Mouse (Mus musculus): ENCODE measurements around the gene Rps9.
"Not testable (repeated sequence)": the region's sequence is repeated elsewhere in the genome, so short reads cannot be mapped to it uniquely, and the experiment has no call there.

Rps9 gene

DNA sequence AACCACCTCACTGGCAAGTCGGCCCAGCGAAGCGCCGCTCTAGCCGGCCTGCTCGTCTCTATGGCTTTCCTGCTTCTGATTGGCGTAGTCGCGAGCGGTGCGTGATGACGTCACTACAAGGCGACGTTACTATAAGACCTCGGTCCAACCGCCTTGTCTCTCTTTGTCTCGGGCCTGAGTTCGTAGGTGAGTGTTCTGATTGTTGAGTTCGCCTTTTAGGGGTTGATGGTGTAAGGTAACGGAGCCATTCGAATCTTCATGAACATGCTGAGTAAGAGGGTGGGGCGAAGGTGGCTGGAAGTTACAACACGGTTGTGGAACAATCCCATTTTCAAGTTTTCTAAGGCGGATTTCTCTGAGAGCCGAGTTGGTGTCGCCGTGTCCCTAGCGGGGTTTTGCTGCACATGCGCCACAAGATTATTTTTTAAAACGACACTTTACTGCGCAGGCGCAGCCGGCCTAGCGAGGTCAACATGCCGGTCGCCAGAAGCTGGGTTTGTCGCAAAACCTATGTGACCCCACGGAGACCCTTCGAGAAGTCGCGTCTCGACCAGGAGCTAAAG is at the start of gene Rps9:
Rps9 (plus strand) TSS at position 115 of the 563 bp plus-strand sequence.
- DNase-seq (ENCODE audit: low read depth): peak; percentile 91

DNA sequence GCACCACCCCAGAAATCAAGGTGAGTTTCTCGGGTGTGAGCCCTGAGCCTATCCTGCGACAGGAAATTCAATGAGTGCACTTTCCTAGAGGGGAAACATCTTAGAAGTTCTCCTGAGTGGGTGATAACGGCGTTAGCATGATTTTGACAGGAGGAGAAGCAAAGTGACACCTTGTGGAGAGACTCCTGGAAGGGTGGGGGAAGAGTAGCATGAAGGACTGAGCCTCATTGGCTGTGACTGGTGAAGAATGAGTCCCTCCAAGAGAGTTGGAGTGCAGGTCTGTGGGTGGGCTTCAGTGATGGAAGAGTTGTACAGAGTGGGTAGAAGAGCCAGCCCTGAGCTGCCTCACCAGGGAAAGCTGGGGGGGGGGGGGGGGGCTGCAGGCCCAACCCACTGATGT is 46.8 kb upstream of the Rps9 start:
- no peak for DNase-seq (ENCODE audit: low read depth)

DNA sequence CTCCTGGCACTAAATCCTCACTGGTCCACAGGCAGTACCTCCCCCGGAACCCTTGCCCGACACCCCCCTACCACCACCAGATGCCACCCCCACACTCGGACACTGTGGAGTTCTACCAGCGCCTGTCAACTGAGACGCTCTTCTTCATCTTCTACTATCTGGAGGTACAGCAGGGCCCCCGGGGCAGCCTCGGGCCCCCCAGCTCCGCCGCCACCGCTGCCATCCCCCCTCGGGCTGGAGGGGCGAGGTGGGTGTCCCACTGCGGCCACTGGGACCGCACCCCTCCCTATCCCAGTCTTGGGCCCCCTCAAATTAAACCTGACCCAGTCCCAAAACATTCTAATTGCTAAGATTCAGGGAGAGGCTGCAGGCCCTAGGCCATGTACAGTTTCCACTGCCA is 45.2 kb upstream of the Rps9 start:
- DNase-seq (ENCODE audit: low read depth): no peak

DNA sequence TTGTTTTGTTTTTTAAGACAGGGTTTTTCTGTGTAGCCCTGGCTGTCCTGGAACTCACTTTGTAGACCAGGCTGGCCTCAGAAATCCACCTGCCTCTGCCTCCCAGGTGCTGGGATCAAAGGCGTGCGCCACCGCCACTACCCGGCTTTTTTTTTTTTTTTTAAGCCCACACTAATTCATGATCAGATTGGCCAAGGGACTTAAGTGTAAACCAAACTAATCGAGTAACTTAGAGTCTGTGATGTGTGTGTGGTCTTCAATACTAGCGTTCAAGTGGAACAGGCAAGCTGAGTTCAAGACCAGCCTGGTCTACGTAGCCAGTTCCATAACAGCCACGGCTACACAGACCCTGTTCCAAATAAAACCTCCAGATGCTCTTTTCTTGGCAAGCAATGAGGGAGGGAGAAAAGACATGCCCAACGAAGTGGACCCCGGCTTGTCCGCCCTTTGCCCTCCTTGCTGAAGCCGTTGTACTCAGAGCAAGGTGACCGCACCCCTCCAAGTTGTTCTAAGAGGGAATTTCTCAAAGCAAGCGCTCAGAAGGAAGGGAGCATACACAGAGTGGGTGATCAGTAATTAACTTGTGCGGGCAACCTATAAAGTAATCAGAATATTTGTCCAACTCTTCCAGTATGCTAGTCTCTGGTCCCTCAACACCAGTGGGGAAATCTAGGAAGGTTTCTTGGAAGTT is 39.1 kb upstream of the Rps9 start:
- DNase-seq (ENCODE audit: low read depth): no peak

DNA sequence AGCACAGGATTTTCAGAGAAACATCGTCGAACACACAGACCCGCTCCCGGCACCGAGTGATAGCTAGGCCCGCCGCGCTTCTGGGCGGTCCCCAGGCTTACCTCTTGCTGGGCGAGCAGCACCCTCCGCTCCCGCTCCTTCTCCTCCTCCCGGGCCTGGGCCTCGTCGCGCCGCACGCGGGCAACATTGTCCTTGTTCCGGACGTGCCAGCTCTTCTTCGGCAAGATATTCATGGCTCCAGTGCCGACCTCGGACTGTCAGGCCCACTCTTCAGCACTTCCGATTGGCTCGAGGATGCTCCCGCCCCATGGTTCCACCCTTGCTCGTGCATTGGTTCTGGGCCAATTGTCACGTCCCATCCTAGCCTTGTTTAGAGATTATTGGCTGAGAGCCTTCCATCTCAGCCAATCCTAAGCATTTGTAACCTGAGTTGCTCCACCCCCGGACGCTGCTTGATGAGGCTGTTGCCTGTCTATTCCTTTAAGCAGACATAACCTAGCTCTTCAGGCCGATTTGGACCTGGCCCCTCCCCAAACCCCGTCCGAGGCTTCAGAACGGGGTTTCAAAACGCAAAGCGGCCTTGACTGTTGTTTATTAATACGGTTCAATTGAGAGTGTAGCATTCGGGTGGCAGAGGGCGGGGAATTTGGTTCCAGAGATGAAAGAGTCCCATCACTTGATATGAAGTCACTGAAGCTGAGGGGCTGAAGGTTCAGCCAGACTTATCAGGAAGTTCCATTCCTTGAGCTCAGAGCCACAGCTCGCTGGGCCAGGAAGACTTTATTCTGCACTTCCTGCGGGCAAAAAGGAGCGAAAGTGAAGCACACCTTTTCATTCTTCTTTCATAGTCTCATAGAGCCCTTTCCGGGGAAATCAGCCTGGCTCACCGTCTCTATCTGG is 38.3 kb upstream of the Rps9 start, which contains the start of gene Leng1:
Leng1 (minus strand) TSS at position 626 of the 900 bp plus-strand sequence.
- peak; percentile 96 for DNase-seq (ENCODE audit: low read depth)

DNA sequence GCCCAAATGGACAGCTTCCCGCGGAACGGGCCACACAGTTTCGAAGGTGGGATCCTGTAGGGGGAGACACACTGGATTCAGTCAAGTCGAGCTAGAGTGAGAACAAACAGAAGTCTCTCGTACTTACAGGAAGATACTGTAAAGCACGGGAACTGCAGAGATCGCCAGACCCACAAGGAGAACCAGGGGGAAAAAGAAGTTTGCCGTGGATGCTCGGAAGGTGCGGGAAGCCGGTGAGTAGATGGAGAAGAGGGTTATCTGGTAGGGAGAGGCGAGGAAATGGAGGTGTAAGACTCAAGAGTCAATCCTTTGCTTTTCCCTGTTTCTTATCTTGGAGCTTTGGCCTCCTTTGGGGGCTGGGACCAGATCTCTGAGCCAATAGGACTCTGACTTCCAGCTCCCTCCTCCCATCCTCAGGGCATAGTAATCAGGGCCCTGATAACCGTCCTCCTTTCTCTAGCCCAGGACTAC is 36.8 kb upstream of the Rps9 start:
- peak; percentile 59 for DNase-seq (ENCODE audit: low read depth)

DNA sequence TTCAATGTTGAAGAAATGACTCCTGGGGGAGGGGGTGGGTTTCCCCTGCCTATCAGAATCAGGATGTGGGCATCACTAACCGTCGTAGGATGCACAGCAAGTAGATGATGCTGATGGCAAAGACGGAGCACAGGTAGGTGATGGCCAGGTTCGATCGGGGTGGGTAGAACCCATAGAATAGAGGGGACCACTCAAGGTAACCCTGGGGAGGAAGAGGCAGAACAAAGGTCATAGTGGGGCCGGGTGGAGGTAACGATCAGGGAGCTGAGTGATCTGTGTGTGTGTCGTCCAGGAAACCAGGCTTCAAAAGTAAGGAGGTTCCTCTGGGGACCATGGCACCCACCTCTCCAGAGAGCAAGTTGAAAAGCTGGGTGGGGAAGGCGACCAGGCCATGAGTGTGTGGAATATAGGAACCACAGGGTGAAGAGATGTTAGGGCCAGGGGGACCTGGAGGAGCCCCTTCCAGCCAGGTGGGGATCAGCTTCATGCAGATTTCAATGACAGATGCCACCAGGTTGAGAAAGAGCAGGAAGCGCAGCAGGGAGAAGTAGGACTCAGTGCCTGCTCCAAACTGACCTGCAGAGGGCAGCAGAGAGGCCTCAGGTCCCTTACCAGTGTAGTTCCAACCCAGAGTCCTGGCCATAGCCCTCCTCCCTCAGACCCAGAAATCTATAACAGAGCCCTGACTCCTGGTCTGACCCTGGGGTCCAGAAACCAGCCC is 29.1 kb upstream of the Rps9 start:
- peak; percentile 72 for DNase-seq (ENCODE audit: low read depth)

DNA sequence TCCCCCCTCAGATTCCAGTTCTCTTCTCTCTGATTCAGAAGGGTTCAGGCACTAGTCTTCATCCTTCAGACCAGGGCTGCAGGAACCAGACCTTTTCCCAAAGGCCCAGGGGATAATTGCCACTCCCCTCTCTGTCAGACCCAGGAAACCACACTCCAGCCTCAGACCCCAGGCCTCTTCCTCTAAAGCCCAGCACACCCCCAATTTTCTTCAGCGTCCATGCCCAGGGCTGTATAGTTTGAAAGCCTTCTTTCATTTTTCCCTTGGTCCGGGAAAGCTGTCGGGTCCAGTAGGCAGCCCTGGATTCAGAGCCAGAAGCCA is 28.6 kb upstream of the Rps9 start:
- no peak for DNase-seq (ENCODE audit: low read depth)

DNA sequence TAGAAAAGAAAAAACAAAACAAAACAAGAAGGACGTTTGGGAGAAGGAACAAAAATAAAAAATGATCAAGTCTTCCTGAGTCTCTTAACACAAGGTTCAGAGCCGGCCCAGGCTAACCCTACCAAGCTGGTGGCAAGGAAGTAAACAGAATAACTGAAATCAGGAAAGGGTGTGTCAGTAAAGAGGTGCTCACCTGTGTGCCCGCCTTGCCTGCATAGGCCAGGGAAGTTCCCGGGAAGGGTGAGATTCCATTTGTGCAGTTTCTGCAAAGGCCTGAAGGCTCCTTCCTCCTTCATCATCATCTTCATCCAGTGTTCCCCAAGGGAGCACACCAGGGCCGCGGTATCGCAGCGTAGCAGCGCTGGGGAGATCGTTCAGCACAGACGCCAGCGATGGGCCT is 27.4 kb upstream of the Rps9 start:
- no peak for DNase-seq (ENCODE audit: low read depth)

DNA sequence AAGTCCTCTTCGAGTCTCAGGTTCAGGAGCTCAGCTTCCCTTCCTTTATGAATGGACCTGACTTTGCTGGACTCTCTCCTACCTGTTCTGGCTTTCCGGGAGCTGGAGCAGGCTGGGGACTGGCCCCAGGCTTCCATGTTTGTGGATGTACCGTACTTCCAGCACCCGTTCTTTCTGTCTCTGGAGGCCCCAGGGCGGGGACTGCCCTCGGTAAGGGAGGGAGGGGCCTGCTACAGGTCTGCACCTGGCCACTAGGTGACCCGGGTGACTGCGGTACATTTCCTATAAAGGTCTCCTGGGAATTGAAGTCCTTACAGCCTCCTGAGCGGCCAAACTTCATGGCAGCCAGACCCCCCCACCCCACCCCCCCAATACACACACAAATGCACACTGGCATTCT is 26.5 kb upstream of the Rps9 start, which contains the start of gene Tmc4:
Tmc4 (minus strand) TSS at position 212 of the 400 bp plus-strand sequence.
- DNase-seq (ENCODE audit: low read depth): no peak

DNA sequence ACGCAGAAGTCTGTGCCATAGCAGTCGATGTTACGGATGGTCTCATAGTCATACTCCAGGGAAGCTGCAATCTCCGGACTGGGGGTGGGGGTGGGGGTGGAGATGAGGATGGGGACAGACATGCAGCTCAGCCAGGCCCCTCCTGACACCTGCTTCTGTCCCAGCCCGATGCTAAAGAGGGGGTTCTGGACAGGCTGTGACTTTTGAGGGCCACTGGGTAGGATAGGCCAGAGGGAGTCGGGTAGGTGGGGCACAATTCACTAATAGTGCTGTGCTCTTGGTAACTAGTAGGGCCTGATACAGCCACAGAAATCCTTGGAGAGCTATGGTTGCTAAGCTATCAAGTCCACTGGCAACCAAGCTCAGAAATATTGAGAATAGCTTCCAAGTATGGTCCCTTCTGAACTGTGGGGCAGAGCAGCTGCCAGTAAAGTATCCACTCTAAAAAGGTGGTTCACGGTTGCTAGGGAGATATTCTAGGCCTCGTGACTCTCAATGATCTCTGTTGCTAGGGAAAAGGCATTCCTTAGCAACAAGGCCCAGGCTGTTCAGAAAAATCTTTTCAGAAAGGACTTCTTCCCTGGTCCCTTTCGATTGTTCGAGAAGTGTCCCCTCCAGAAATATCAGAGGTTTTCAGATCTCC is 19.8 kb upstream of the Rps9 start:
- no peak for DNase-seq (ENCODE audit: low read depth)

DNA sequence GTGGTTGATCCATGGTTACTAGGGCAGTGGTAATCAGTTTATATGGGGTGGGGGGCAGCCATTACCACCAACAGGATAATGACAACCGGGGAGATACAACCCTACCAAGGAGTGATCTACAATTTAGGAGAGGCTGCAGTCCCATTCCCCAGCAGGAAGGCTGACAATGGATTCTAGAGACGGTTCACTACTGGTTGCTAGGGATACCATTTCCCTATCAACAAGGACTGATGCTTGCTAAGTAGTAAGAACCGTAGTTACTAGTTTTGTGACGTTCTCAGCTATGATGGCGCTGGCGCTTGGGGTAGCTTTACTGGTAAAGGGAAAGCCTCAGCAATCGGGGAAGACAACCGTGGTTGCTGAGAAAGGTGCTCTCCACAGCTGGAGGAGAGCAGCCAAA is 19.1 kb upstream of the Rps9 start:
- no peak for DNase-seq (ENCODE audit: low read depth)

DNA sequence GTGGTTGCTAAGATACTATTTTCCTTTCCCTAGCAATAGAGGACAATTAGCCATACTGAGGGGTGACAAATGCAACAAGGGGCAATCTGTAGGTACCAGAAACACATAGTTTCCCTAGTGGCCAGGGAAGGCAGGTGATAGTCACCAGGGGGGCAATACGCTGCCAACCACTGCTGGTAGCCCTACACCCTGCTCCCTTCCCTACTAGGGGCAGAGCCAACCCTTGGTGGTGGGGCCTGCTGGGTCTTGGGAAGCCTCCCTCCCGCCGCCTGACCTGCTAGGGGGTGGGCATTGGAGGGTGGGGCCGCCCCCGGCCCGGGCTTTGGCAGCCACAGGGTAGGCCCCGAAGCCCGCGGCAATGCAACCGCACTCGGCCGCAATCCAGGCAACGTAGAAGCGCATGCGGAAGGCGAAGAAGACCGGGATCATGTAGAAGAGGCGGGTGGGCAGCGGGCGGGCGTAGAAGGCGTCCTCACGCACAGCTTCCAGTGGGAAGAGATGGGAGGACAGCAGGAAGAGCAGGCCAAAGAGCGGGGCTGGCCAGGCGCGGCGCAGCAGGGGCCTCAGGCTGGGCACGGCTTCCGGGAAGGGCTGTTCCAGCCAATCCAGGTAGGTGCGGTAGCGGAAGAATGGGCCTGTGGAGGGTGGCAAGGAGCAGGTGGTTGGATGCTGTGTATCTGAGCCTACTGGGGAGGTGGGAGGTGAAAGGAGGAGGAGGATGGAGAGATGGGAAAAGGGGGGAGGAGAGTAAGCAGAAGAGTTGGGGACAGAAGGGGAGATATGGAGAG is 18.2 kb upstream of the Rps9 start:
- no peak for DNase-seq (ENCODE audit: low read depth)

DNA sequence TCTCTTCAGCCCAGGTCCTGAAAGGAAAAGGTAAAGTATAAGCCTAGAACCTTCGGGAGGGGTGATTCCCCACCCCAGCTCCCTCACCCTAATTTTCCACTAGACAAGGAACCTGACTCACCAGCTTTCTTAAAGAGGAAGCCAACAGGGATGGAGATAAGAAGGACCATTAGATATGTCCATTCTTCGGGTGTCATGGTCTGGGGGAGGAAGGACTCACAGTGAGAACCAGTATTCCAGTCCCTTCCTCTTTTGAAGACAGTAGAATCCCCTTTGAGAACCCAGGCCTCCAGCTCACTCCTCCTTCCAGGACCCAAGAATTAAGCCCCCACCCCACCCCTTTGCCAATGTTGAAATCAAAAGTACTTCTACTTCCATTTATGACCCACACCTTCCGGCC is 11.9 kb upstream of the Rps9 start:
- DNase-seq (ENCODE audit: low read depth): no peak

DNA sequence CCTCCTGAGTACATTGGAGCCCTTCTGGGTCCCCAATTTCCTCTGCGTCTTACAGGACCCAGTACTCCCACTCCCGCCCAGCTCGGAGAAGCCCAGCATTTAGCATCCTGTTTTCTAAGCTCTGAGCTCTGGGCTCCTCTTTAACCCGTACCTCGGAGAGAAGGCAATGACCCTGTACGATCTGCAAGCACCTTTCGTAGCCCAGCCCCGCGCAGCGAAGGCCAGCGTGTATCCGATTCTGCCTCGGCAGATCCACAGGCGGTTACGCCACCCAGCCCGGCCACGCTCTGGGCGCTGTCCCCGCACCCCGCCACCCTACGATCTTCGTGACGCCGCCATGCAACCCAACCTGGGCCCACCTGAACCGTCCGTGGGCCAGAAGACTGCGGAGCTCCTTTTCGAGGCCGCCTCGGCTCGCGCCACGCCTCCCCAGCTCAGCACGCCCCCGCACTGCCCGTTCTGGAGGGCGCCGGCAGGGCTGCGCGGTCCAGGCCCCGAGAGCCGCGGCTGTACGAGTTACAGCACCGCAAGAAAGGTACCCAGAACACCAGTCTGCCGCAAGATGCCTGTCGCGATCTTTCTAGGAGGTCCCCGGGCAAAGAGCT is 11.3 kb upstream of the Rps9 start, which contains the start of gene Tsen34:
Tsen34 (plus strand) TSS at position 482 of the 605 bp plus-strand sequence.
- no peak for DNase-seq (ENCODE audit: low read depth)

DNA sequence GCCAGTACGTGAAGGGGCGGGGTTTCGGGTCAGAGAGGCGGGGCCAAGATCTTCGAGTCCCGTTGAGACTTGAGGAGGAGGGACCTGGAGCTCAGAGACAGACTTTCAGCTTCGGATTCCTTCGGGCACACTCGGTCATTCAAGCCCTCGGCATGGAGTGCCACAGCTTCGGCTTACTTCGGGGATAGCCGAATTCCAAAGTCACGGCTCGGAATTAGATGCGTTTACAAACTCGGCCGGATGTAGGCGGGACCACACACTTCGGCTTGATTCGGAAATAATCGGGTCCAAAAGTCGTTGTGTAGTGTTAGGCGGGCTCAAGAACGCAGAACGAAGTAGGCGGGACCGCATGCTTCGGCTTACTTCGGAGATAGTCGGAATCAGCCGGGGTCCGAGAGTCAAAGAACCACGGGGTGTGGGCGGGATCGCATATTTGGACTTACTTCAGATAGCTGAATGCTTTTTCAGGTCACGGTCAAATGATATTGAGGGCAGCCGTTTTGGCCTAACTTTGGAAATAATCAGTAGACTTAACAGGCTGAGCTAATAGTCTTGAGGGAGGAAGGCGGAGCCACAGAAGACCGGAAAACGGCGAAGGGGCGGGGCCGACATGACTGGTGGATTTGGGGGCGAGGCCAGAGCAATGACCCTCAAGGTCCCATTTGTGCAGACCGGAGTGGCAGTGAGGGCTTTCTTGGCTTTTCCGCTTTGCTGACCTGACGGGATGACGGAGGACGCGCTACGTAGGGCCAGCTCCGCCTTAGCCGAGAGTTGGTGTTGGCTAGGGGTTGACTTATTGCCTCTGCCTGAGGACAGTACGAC is 10.6 kb upstream of the Rps9 start, which contains the start of gene Mboat7:
Mboat7 (minus strand) TSS at position 537 of the 822 bp plus-strand sequence.
- DNase-seq (ENCODE audit: low read depth): peak; percentile 97

DNA sequence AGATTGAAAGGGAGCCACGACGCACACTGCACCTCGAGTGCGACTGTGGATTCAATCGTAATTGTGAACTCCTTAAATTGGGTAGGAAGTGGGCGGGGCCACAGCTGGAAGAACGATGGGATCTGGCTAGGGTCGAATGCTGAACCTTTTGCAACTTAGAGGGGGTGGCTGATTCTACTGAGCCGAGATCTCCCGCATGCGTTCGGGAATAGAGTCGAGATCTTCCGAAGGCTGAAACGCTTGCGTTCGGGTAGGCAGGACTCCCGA is 10.1 kb upstream of the Rps9 start:
- no peak for DNase-seq (ENCODE audit: low read depth)

DNA sequence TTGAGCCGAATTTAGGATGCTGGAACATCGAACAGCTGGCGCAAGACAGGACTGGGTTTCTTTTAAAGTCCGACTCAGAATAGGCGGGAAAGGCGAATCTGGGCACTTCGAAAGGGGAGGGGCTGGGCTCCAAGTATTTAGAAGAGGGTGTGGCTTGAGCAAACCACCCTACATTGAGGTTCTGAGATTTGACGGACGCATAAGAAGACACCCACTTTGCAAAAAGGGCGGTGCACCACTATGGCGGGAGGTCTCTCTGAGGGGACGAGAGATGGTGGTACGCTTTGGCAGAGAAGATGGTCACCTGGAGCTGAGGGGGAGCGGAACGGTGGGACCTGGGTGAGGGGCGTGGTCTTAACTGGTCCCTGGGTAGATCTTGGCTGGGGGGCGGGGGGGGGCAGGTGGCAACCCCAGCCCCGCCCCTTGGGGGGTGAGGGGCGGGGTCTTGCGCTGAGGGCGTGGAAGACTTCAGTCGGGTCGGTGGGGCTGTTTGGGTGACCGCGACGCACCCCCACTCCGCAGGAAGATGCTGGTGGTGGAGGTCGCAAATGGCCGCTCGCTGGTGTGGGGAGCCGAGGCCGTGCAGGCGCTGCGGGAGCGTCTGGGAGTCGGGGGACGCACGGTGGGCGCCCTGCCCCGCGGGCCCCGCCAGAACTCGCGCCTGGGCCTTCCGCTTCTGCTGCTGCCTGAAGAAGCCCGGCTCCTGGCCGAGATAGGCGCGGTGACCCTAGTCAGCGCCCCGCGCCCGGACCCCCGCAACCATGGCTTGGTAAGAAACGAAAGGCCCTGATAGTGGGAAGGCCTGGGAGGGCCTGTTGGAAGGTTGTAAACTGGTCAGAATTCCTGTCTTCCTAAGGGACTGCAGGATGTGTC is 9.5 kb upstream of the Rps9 start:
- DNase-seq (ENCODE audit: low read depth): peak; percentile 68

DNA sequence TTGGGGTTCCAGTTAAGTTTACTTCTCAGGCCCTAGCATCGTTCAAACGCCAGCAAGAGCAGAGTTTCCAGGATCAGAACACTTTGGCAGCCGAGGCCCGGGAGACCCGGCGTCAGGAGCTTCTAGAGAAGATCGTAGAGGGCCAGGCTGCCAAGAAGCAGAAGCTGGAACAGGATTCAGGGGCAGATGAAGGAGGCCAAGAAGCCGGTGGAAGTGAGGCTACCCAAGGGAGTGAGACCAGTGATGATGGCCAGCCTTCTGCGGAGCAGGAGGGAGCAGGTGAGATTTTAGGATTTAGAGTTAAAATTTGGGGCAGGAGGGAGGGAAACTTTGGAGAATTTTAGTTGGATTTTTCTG is 8.9 kb upstream of the Rps9 start:
- DNase-seq (ENCODE audit: low read depth): not testable (repeated sequence)
